Mouse (Mus musculus): ENCODE measurements around the gene Gucy2c. TPM values are rescaled to one million over a fixed set of nuclear protein-coding genes. Genes with fewer than 3 reads are reported as not detected.
A peak's percentile ranks its signal among the peaks of the same experiment; 100 is the strongest.
"Not testable (repeated sequence)": the region's sequence is repeated elsewhere in the genome, so short reads cannot be mapped to it uniquely, and the experiment has no call there.

Gene Gucy2c
- polyA plus RNA-seq, 1 experiment from 2014 or later, result 1.1 TPM

- H3K27ac ChIP-seq (replicated peaks; ENCODE audit: low read depth, low read length), result no peak overlapping the region
- H3K36me3 ChIP-seq (ENCODE audit: control insufficient read depth, insufficient read depth, low read length), result no peaks in the 10 kb centered on the region
- ATAC-seq (ENCODE audit: low FRiP score, low TSS enrichment) (no peak), DNase-seq (no peak)
- no peaks in the 10 kb centered on the region for H3K9me3 ChIP-seq (ENCODE audit: control insufficient read depth, low read length)
- 67% methylated on average over 5 of the region's 5 CpGs for WGBS
- H3K4me2 ChIP-seq (ENCODE audit: low read length), result no peak overlapping the region
- no peaks in the 10 kb centered on the region for H3K27me3 ChIP-seq (ENCODE audit: control insufficient read depth, insufficient read depth, low read length)
- no peak overlapping the region for H3K4me3 ChIP-seq (replicated peaks; ENCODE audit: low read depth, low read length)
- peaks cover 29% of the 10 kb centered on the region for H3K4me1 ChIP-seq (ENCODE audit: control insufficient read depth, insufficient read depth, low read length)
- no peak overlapping the region for H3K9ac ChIP-seq (replicated peaks; ENCODE audit: low read length)
These were observed 25.3 kb upstream of the Gucy2c start for GRCm38 (mm10) chr6:136806819-136807218.

GRCm38 (mm10) chr6:136805409-136805775, 23.8 kb upstream of the Gucy2c start:
- Histone ChIP-seq H3K9ac (replicated peaks; ENCODE audit: low read length) (no peak overlapping the region), H3K4me1 (ENCODE audit: control insufficient read depth, insufficient read depth, low read length) (peaks cover 29% of the 10 kb centered on the region), H3K36me3 (ENCODE audit: control insufficient read depth, insufficient read depth, low read length) (no peaks in the 10 kb centered on the region), H3K27ac (replicated peaks; ENCODE audit: low read depth, low read length) (no peak overlapping the region), H3K9me3 (ENCODE audit: control insufficient read depth, low read length) (no peaks in the 10 kb centered on the region), H3K4me3 (replicated peaks; ENCODE audit: low read depth, low read length) (no peak overlapping the region), H3K4me2 (ENCODE audit: low read length) (no peak overlapping the region; the same call in 1 of the 2 replicates), H3K27me3 (ENCODE audit: control insufficient read depth, insufficient read depth, low read length) (no peaks in the 10 kb centered on the region)
- WGBS, result 88% methylated on average over 1 of the region's 1 CpGs
- ATAC-seq (ENCODE audit: low FRiP score, low TSS enrichment), result no peak
- no peak for DNase-seq

- no peaks in the 10 kb centered on the region for H3K36me3 ChIP-seq (ENCODE audit: control insufficient read depth, insufficient read depth, low read length)
- no peak for ATAC-seq (ENCODE audit: low FRiP score, low TSS enrichment)
- peak overlapping the region; percentile 80 for H3K4me2 ChIP-seq (ENCODE audit: low read length)
- H3K27me3 ChIP-seq (ENCODE audit: control insufficient read depth, insufficient read depth, low read length), result no peaks in the 10 kb centered on the region
- H3K9ac ChIP-seq (replicated peaks; ENCODE audit: low read length), result no peak overlapping the region
- 31% methylated on average over 9 of the region's 9 CpGs for WGBS
- peaks cover 26% of the 10 kb centered on the region for H3K4me1 ChIP-seq (ENCODE audit: control insufficient read depth, insufficient read depth, low read length)
- H3K9me3 ChIP-seq (ENCODE audit: control insufficient read depth, low read length), result no peaks in the 10 kb centered on the region
- DNase-seq, result no peak
- H3K27ac ChIP-seq (replicated peaks; ENCODE audit: low read depth, low read length), result peak overlapping the region; percentile 99
- peak overlapping the region; percentile 60 for H3K4me3 ChIP-seq (replicated peaks; ENCODE audit: low read depth, low read length)
These were observed 23.3 kb upstream of the Gucy2c start for GRCm38 (mm10) chr6:136804705-136805408.

- Histone ChIP-seq H3K9me3 (ENCODE audit: control insufficient read depth, low read length) (no peaks in the 10 kb centered on the region), H3K36me3 (ENCODE audit: control insufficient read depth, insufficient read depth, low read length) (no peaks in the 10 kb centered on the region), H3K27me3 (ENCODE audit: control insufficient read depth, insufficient read depth, low read length) (no peaks in the 10 kb centered on the region), H3K4me1 (ENCODE audit: control insufficient read depth, insufficient read depth, low read length) (peaks cover 22% of the 10 kb centered on the region), H3K4me2 (ENCODE audit: low read length) (peak within 1 kb of the TSS; percentile 80), H3K9ac (replicated peaks; ENCODE audit: low read length) (peak within 1 kb of the TSS; percentile 87), H3K4me3 (replicated peaks; ENCODE audit: low read depth, low read length) (peak within 1 kb of the TSS; percentile 60), H3K27ac (replicated peaks; ENCODE audit: low read depth, low read length) (peak within 1 kb of the TSS; percentile 99)
- peak; percentile 69 for ATAC-seq (ENCODE audit: low FRiP score, low TSS enrichment)
- WGBS, result under 1% methylated on average over 50 of the region's 50 CpGs
- peak; percentile 96 for DNase-seq
These were observed 22.4 kb upstream of the Gucy2c start, which contains the start of gene Hist4h4 for GRCm38 (mm10) chr6:136803739-136804633. TSS of gene Hist4h4 (minus strand) at chr6:136804415.

GRCm38 (mm10) chr6:136803093-136803738, 21.7 kb upstream of the Gucy2c start:
- Histone ChIP-seq H3K4me1 (ENCODE audit: control insufficient read depth, insufficient read depth, low read length) (peaks cover 18% of the 10 kb centered on the region), H3K36me3 (ENCODE audit: control insufficient read depth, insufficient read depth, low read length) (no peaks in the 10 kb centered on the region), H3K9ac (replicated peaks; ENCODE audit: low read length) (peak overlapping the region; percentile 87; the same call in 1 of the 2 replicates), H3K27me3 (ENCODE audit: control insufficient read depth, insufficient read depth, low read length) (no peaks in the 10 kb centered on the region), H3K27ac (replicated peaks; ENCODE audit: low read depth, low read length) (peak overlapping the region; percentile 99), H3K9me3 (ENCODE audit: control insufficient read depth, low read length) (no peaks in the 10 kb centered on the region), H3K4me2 (ENCODE audit: low read length) (peak overlapping the region; percentile 80), H3K4me3 (replicated peaks; ENCODE audit: low read depth, low read length) (peak overlapping the region; percentile 60)
- 24% methylated on average over 12 of the region's 12 CpGs for WGBS
- DNase-seq (no peak), ATAC-seq (ENCODE audit: low FRiP score, low TSS enrichment) (no peak)

- Histone ChIP-seq H3K4me3 (replicated peaks; ENCODE audit: low read depth, low read length) (no peak overlapping the region), H3K4me1 (ENCODE audit: control insufficient read depth, insufficient read depth, low read length) (peaks cover 11% of the 10 kb centered on the region; the same call in 1 of the 2 replicates), H3K27me3 (ENCODE audit: control insufficient read depth, insufficient read depth, low read length) (no peaks in the 10 kb centered on the region), H3K27ac (replicated peaks; ENCODE audit: low read depth, low read length) (no peak overlapping the region), H3K9me3 (ENCODE audit: control insufficient read depth, low read length) (no peaks in the 10 kb centered on the region), H3K9ac (replicated peaks; ENCODE audit: low read length) (no peak overlapping the region), H3K4me2 (ENCODE audit: low read length) (no peak overlapping the region), H3K36me3 (ENCODE audit: control insufficient read depth, insufficient read depth, low read length) (no peaks in the 10 kb centered on the region)
- no peak for DNase-seq
- 88% methylated on average over 6 of the region's 6 CpGs for WGBS
- ATAC-seq (ENCODE audit: low FRiP score, low TSS enrichment), result no peak
These were observed 19.7 kb upstream of the Gucy2c start for GRCm38 (mm10) chr6:136801274-136801673.

- DNase-seq (no peak), ATAC-seq (ENCODE audit: low FRiP score, low TSS enrichment) (no peak)
- H3K36me3 ChIP-seq (ENCODE audit: control insufficient read depth, insufficient read depth, low read length), result no peaks in the 10 kb centered on the region
- no peak overlapping the region for H3K9ac ChIP-seq (replicated peaks; ENCODE audit: low read length)
- H3K4me3 ChIP-seq (replicated peaks; ENCODE audit: low read depth, low read length), result no peak overlapping the region
- no peak overlapping the region for H3K4me2 ChIP-seq (ENCODE audit: low read length)
- H3K9me3 ChIP-seq (ENCODE audit: control insufficient read depth, low read length), result no peaks in the 10 kb centered on the region
- no peaks in the 10 kb centered on the region for H3K27me3 ChIP-seq (ENCODE audit: control insufficient read depth, insufficient read depth, low read length)
- H3K4me1 ChIP-seq (ENCODE audit: control insufficient read depth, insufficient read depth, low read length), result peaks cover 11% of the 10 kb centered on the region; the same call in 1 of the 2 replicates
- WGBS, result 91% methylated on average over 8 of the region's 8 CpGs
- H3K27ac ChIP-seq (replicated peaks; ENCODE audit: low read depth, low read length), result no peak overlapping the region
These were observed 19.1 kb upstream of the Gucy2c start for GRCm38 (mm10) chr6:136800710-136801109.

GRCm38 (mm10) chr6:136797874-136798693, 16.5 kb upstream of the Gucy2c start:
- DNase-seq; H3K9me3 ChIP-seq (ENCODE audit: control insufficient read depth, low read length); H3K27me3 ChIP-seq (ENCODE audit: control insufficient read depth, insufficient read depth, low read length); ATAC-seq (ENCODE audit: low FRiP score, low TSS enrichment); H3K27ac ChIP-seq (replicated peaks; ENCODE audit: low read depth, low read length); H3K36me3 ChIP-seq (ENCODE audit: control insufficient read depth, insufficient read depth, low read length); H3K4me2 ChIP-seq (ENCODE audit: low read length); H3K9ac ChIP-seq (replicated peaks; ENCODE audit: low read length); H3K4me3 ChIP-seq (replicated peaks; ENCODE audit: low read depth, low read length): not testable (repeated sequence)
- 87% methylated on average over 3 of the region's 3 CpGs for WGBS
- peaks cover 13% of the 10 kb centered on the region for H3K4me1 ChIP-seq (ENCODE audit: control insufficient read depth, insufficient read depth, low read length)

Data from midbrain, embryonic 14.5 days (tissue).